Mouse (Mus musculus) liver, embryonic 15.5 days (tissue): Measurements from ENCODE around the gene Lrriq4. TPM values are rescaled to one million over a fixed set of nuclear protein-coding genes. Genes with fewer than 3 reads are reported as not detected.

ENCODE experiments used
- ATAC-seq: fragments of 200-750 bp; cut with Nextera tagmentation; 2 replicates; pipeline ENCODE4 v1.8.0; 2017; ENCODE audit warnings: moderate number of reproducible peaks, mild to moderate bottlenecking, moderate library complexity; ENCODE audit not compliant: insufficient read depth
- H3K27ac ChIP-seq: fragments of 300-500 bp; sonication (generic); replicated peaks from 2 replicates; pipeline ENCODE4 v1.5.1; 2015; ENCODE audit warnings: mild to moderate bottlenecking, inconsistent platforms
- H3K27me3 ChIP-seq: fragments of 300-500 bp; sonication (generic); 2 replicates; pipeline ENCODE4 v1.6.1; 2015; ENCODE audit warnings: mild to moderate bottlenecking, inconsistent platforms
- H3K36me3 ChIP-seq: fragments of 300-500 bp; sonication (generic); replicated peaks from 2 replicates; pipeline ENCODE4 v1.6.1; 2015; ENCODE audit warnings: moderate library complexity, mild to moderate bottlenecking, inconsistent platforms
- H3K4me1 ChIP-seq: fragments of 300-500 bp; sonication (generic); replicated peaks from 2 replicates; pipeline ENCODE4 v1.6.1; 2015; ENCODE audit warnings: inconsistent platforms
- H3K4me2 ChIP-seq: fragments of 300-500 bp; sonication (generic); 2 replicates; pipeline ENCODE4 v1.6.1; 2015; ENCODE audit warnings: moderate library complexity, mild to moderate bottlenecking, inconsistent platforms
- H3K4me3 ChIP-seq: fragments of 300-500 bp; sonication (generic); replicated peaks from 2 replicates; pipeline ENCODE4 v1.5.1; 2015; ENCODE audit warnings: mild to moderate bottlenecking, inconsistent platforms
- H3K9ac ChIP-seq: fragments of 300-500 bp; sonication (generic); 2 replicates; pipeline ENCODE4 v1.6.1; 2015; ENCODE audit warnings: moderate library complexity, mild to moderate bottlenecking, inconsistent platforms
- H3K9me3 ChIP-seq: fragments of 300-500 bp; sonication (generic); replicated peaks from 2 replicates; pipeline ENCODE4 v1.6.1; 2016; ENCODE audit warnings: inconsistent platforms
- WGBS: fragments of 180-500 bp; shearing (Covaris S2); methylation state at CpG from one replicate; pipeline ENCODE4 v1.1.7; 2015; ENCODE audit warnings: mixed read lengths; ENCODE audit not compliant: insufficient replicate concordance; 5-methylcytosine and 5-hydroxymethylcytosine counted together
- polyA plus RNA-seq: library from polyadenylated mRNA; unstranded; fragments of >200 nt; fragmentation: Nextera tagmentation; extraction: Ambion mirVana; gene quantifications from 2 replicates; pipeline ENCODE4 v1.2.1, GENCODE M21; 2015

The Lrriq4 gene
- polyA plus RNA-seq, 1 experiment from 2014 or later: not detected

DNA sequence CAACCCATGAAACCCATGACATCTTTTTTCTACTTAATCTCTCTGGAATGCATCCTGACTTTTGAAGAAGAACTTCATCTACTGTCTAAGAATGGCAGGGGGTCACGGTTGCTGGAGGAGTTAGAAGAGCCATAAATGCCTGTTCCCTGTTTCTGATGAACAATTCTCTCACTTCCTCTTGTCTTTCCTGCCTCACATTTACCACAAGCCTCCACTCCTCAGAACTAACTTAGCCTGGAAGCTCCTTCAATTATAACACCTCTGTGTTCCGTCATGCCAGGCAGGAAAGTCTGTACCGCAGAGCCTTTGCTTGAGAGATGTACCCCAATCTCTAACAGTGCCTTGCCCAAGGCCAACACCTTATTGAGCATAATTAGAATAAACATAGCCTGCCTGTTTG, 74.3 kb downstream of the Lrriq4 start:
- Histone ChIP-seq H3K9me3 (no peaks in the 10 kb centered on the region), H3K4me2 (no peak overlapping the region), H3K9ac (no peak overlapping the region), H3K36me3 (no peaks in the 10 kb centered on the region), H3K4me1 (no peaks in the 10 kb centered on the region), H3K27me3 (no peaks in the 10 kb centered on the region), H3K27ac (no peak overlapping the region), H3K4me3 (no peak overlapping the region)
- WGBS: 50% methylated on average over 3 of the region's 3 CpGs
- no peak for ATAC-seq

Other genes starting within 250 kb of the Lrriq4 start
- gene Mecom, start 96.5 kb upstream of the Lrriq4 start, polyA plus RNA-seq: 0.79 and 1.0 TPM in 2 replicates
- not detected in 2 replicates for gene Actrt3, start 44.6 kb upstream of the Lrriq4 start, polyA plus RNA-seq
- gene Mynn, start 42.4 kb upstream of the Lrriq4 start, polyA plus RNA-seq: 12.4 and 13.0 TPM in 2 replicates
- 0.05 TPM in 1 of 2 replicates, not detected in the other for gene Lrrc34, start 3.4 kb downstream of the Lrriq4 start, polyA plus RNA-seq
- not detected in 2 replicates for gene Lrrc31, start 55.3 kb downstream of the Lrriq4 start, polyA plus RNA-seq
- 0.03 and 0.07 TPM in 2 replicates for gene Samd7, start 101.8 kb downstream of the Lrriq4 start, polyA plus RNA-seq
- gene Sec62, start 148.4 kb downstream of the Lrriq4 start, polyA plus RNA-seq: 34.4 and 50.2 TPM in 2 replicates
- gene Gpr160, start 211.4 kb downstream of the Lrriq4 start, polyA plus RNA-seq: 5.5 and 5.8 TPM in 2 replicates